Mouse (Mus musculus) heart, embryonic 14.5 days (tissue): ENCODE data around the gene Mlh3. TPM values are rescaled to one million over a fixed set of nuclear protein-coding genes. Genes with fewer than 3 reads are reported as not detected.

Experiments used
- ATAC-seq: fragments of 200-750 bp; cut with Nextera tagmentation; 2 replicates; pipeline ENCODE4 v1.8.0; 2017; ENCODE audit warnings: low read depth, moderate TSS enrichment; ENCODE audit not compliant: insufficient number of reproducible peaks, insufficient read depth, low FRiP score
- H3K27ac ChIP-seq, 2 experiments: fragments of 200-500 bp in 1 of 2; fragments of 300-500 bp in 1 of 2; sonication (generic) in 1 of 2; replicated peaks in 1 of 2; 2 replicates each; pipeline ENCODE4 v1.5.1; 2012 to 2014; ENCODE audit warnings: low read depth in 2 of 2, low read length in 2 of 2, control low read depth in 1 of 2, mild to moderate bottlenecking in 1 of 2, mixed read lengths in 1 of 2; ENCODE audit not compliant: control insufficient read depth in 1 of 2, insufficient read depth in 1 of 2
- H3K27me3 ChIP-seq: fragments of 300-500 bp; sonication (generic); 2 replicates; pipeline ENCODE4 v1.6.1; 2014; ENCODE audit warnings: mild to moderate bottlenecking, low read length, control low read depth; ENCODE audit not compliant: control insufficient read depth, insufficient read depth
- H3K36me3 ChIP-seq: fragments of 300-500 bp; sonication (generic); 2 replicates; pipeline ENCODE4 v1.6.1; 2014; ENCODE audit warnings: mild to moderate bottlenecking, control low read depth, low read length, mixed read lengths; ENCODE audit not compliant: control insufficient read depth, insufficient read depth
- H3K4me1 ChIP-seq, 2 experiments: fragments of 200-500 bp in 1 of 2; fragments of 300-500 bp in 1 of 2; sonication (generic) in 1 of 2; 2 replicates each; pipeline ENCODE4 v1.6.1; 2012 to 2014; ENCODE audit warnings: low read length in 2 of 2, control low read depth in 1 of 2, mixed read lengths in 1 of 2; ENCODE audit not compliant: control insufficient read depth in 2 of 2, insufficient read depth in 2 of 2
- H3K4me2 ChIP-seq: fragments of 300-500 bp; sonication (generic); 2 replicates; pipeline ENCODE4 v1.6.1; 2014; ENCODE audit warnings: mild to moderate bottlenecking, low read length
- H3K4me3 ChIP-seq, 2 experiments: fragments of 200-500 bp in 1 of 2; fragments of 300-500 bp in 1 of 2; sonication (generic) in 1 of 2; 2 replicates each; pipeline ENCODE4 v1.5.1; 2012 to 2014; ENCODE audit warnings: low read length in 2 of 2, mild to moderate bottlenecking in 2 of 2, control low read depth in 1 of 2, low read depth in 1 of 2, moderate library complexity in 1 of 2; ENCODE audit not compliant: control insufficient read depth in 1 of 2, insufficient read depth in 1 of 2
- H3K9ac ChIP-seq: fragments of 300-500 bp; sonication (generic); 2 replicates; pipeline ENCODE4 v1.6.1; 2014; ENCODE audit warnings: mild to moderate bottlenecking, low read length
- H3K9me3 ChIP-seq: fragments of 300-500 bp; sonication (generic); 2 replicates; pipeline ENCODE4 v1.6.1; 2016; ENCODE audit warnings: low read length, control low read depth; ENCODE audit not compliant: control insufficient read depth
- WGBS: fragments of 180-500 bp; shearing (Covaris S2); extraction: QIAGEN DNeasy Blood & Tissue Kit; methylation state at CpG from one replicate; pipeline ENCODE4 v1.1.7; 2014; 5-methylcytosine and 5-hydroxymethylcytosine counted together
- polyA plus RNA-seq: library from polyadenylated mRNA; unstranded; fragments of >200 nt; fragmentation: Nextera tagmentation; extraction: Ambion mirVana; gene quantifications from 2 replicates; pipeline ENCODE4 v1.2.1, GENCODE M21; 2014

The Mlh3 gene
- polyA plus RNA-seq, 1 experiment from 2014 or later: 6.2 TPM

- peak overlapping the region in 1 of 2 experiments; percentile 64; a peak in 2 of 4 replicates for H3K27ac ChIP-seq
- no peaks in the 10 kb centered on the region for H3K9me3 ChIP-seq
- H3K4me3 ChIP-seq: peak overlapping the region; percentile 78 to 83
- H3K27me3 ChIP-seq: no peaks in the 10 kb centered on the region
- H3K4me2 ChIP-seq: peak overlapping the region; percentile 77
- 4% methylated on average over 12 of the region's 12 CpGs for whole genome bisulfite sequencing
- peaks cover 42% of the 10 kb centered on the region for H3K36me3 ChIP-seq
- ATAC-seq: no peak
- peak overlapping the region; percentile 84 for H3K9ac ChIP-seq
- peaks cover 2 to 19% of the 10 kb centered on the region in 2 experiments; a peak in 2 of 4 replicates for H3K4me1 ChIP-seq
Measured at GRCm38 (mm10) chr12:85219905-85220290, 50.5 kb downstream of the Mlh3 start.

DNA sequence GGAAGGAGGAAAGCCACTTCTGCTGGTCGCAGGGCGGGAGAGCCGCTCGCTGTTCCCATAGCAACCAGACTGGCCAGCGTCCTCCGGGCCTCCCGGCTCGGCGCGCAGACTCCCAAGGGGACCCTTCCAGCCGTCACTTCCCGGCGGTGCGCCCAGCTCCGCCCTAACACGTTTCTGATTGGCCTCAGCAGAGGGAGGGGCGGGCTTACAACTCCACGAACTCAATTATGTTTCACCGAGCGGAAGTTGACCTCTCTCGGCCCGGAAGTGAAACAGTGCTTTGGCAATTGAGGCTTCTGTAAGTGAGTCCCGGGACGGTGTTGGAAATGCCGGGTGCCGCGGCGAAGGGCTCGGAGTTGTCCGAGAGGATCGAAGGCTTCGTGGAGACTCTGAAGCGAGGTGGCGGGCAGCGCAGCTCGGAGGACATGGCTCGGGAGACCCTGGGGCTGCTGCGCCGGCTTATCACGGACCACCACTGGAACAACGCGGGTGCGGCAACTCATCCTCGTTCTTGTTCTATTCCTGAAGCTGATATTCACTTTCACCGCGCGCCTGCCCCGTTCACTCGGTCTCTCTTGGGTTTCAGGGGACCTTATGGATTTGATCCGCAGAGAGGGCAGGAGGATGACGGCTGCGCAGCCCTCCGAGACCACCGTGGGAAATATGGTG, 51.0 kb downstream of the Mlh3 start, which contains the start of gene Eif2b2:
Gene Eif2b2 (plus strand): TSS at position 246 of the 669 bp plus-strand sequence.
- Histone ChIP-seq H3K27ac (peak within 1 kb of the TSS in 1 of 2 experiments; percentile 64; a peak in 3 of 4 replicates), H3K36me3 (peaks cover 37% of the 10 kb centered on the region), H3K9me3 (no peaks in the 10 kb centered on the region), H3K4me1 (peaks cover 2 to 19% of the 10 kb centered on the region in 2 experiments; a peak in 2 of 4 replicates), H3K4me3 (peak within 1 kb of the TSS; percentile 78 to 83), H3K27me3 (no peaks in the 10 kb centered on the region), H3K4me2 (peak within 1 kb of the TSS; percentile 78), H3K9ac (peak within 1 kb of the TSS; percentile 84)
- under 1% methylated on average over 54 of the region's 54 CpGs for WGBS
- peak; percentile 100 for ATAC-seq

- ATAC-seq: no peak
- Histone ChIP-seq H3K27ac (no peak overlapping the region), H3K36me3 (peaks cover 21% of the 10 kb centered on the region), H3K4me2 (no peak overlapping the region), H3K9me3 (no peaks in the 10 kb centered on the region), H3K27me3 (no peaks in the 10 kb centered on the region), H3K4me1 (peaks cover 2 to 19% of the 10 kb centered on the region in 2 experiments; a peak in 2 of 4 replicates), H3K4me3 (no peak overlapping the region), H3K9ac (no peak overlapping the region)
- WGBS: 70% methylated on average over 2 of the region's 2 CpGs
Measured at GRCm38 (mm10) chr12:85217733-85218310, 52.6 kb downstream of the Mlh3 start.

DNA sequence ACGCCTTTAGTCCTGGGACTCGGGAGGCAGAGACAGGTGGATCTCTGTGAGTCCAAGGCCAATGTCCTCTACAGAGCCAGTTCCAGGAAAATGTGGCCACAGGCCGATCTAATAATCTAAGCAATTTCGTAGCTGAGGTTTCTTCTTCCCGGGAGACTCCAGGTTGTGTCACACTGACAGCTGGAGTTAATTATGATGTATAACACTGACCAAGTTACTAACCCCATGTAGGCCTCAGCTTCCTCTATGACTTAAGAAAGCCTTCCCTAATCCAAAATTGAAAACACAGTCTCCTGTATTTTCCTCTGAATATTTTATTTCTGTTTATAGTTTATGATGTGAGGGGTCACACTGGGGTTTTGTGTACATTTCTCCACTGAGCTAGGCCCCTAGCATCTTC, 55.4 kb downstream of the Mlh3 start:
- Histone ChIP-seq H3K4me3 (no peak overlapping the region), H3K36me3 (no peaks in the 10 kb centered on the region), H3K9ac (no peak overlapping the region), H3K4me1 (peaks cover 2 to 7% of the 10 kb centered on the region in 2 experiments; a peak in 2 of 4 replicates), H3K4me2 (no peak overlapping the region), H3K27ac (no peak overlapping the region), H3K27me3 (no peaks in the 10 kb centered on the region), H3K9me3 (no peaks in the 10 kb centered on the region)
- 82% methylated on average over 5 of the region's 5 CpGs for WGBS
- ATAC-seq: no peak

DNA sequence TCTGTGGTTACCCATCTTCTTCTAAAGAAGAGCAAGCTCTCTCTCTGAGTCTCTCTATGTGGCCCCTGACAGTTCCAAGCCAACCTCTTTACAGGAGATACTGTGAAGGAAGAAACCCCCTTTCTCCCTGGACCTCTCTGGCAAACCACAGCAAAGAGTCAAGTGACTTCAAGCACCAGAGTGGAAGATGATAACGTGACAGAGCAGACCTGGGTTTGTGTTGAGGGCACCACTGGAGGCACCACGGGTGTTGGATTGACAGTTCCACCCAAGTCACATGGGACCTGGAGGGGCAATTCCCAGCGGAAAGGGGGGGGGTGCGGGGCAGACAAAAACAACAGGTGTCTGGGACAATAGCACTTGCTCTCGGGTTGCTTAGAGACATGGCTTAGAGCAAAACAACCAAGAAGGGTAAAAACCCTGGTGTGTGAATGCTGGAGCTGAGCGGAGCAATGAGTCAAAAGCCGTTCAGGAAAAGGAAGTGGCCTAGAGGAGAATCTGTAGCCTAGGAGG, 61.7 kb downstream of the Mlh3 start:
- Histone ChIP-seq H3K4me2 (no peak overlapping the region), H3K4me3 (no peak overlapping the region), H3K27ac (no peak overlapping the region), H3K27me3 (no peaks in the 10 kb centered on the region), H3K9me3 (no peaks in the 10 kb centered on the region), H3K4me1 (peaks cover 4 to 7% of the 10 kb centered on the region in 2 experiments; a peak in 3 of 4 replicates), H3K36me3 (no peaks in the 10 kb centered on the region), H3K9ac (no peak overlapping the region)
- ATAC-seq: no peak
- WGBS: 32% methylated on average over 7 of the region's 7 CpGs

- no peak overlapping the region for H3K4me3 ChIP-seq
- H3K27me3 ChIP-seq: no peaks in the 10 kb centered on the region
- H3K4me2 ChIP-seq: no peak overlapping the region
- no peak overlapping the region for H3K27ac ChIP-seq
- ATAC-seq: no peak
- no peaks in the 10 kb centered on the region for H3K9me3 ChIP-seq
- no peaks in the 10 kb centered on the region for H3K36me3 ChIP-seq
- H3K9ac ChIP-seq: no peak overlapping the region
- H3K4me1 ChIP-seq: peaks cover 10 to 12% of the 10 kb centered on the region in 2 experiments; a peak in 3 of 4 replicates
- 82% methylated on average over 10 of the region's 10 CpGs for WGBS
Measured at GRCm38 (mm10) chr12:85205425-85205824, 65.0 kb downstream of the Mlh3 start.

GRCm38 (mm10) chr12:85204105-85204504, 66.3 kb downstream of the Mlh3 start:
- no peaks in the 10 kb centered on the region for H3K27me3 ChIP-seq
- WGBS: 52% methylated on average over 8 of the region's 8 CpGs
- ATAC-seq: no peak

More at GRCm38 (mm10) chr12:85204105-85204504, 66.3 kb downstream of the Mlh3 start:
- Histone ChIP-seq H3K36me3 (no peaks in the 10 kb centered on the region), H3K4me1 (peaks cover 10 to 12% of the 10 kb centered on the region in 2 experiments; a peak in 3 of 4 replicates), H3K4me2 (no peak overlapping the region), H3K9ac (no peak overlapping the region), H3K9me3 (no peaks in the 10 kb centered on the region), H3K4me3 (no peak overlapping the region), H3K27ac (no peak overlapping the region)
